Mouse (Mus musculus) liver, embryonic 13.5 days (tissue): ENCODE measurements around the gene Fkbp6. TPM values are rescaled to one million over a fixed set of nuclear protein-coding genes. Genes with fewer than 3 reads are reported as not detected.
"Not testable (repeated sequence)": the region's sequence is repeated elsewhere in the genome, so short reads cannot be mapped to it uniquely, and the experiment has no call there.

ENCODE experiments used
- ATAC-seq: fragments of 200-750 bp; cut with Nextera tagmentation; 2 replicates; pipeline ENCODE4 v1.8.0; 2017; ENCODE audit warnings: low read depth, mild to moderate bottlenecking, moderate number of reproducible peaks, moderate library complexity
- DNase-seq: peaks from one replicate; pipeline ENCODE4 v3.0.0; 2022
- H3K27ac ChIP-seq: fragments of 300-500 bp; sonication (generic); 2 replicates; pipeline ENCODE4 v1.5.1; 2015; ENCODE audit warnings: moderate library complexity, mild to moderate bottlenecking, inconsistent platforms
- H3K27me3 ChIP-seq: fragments of 300-500 bp; sonication (generic); 2 replicates; pipeline ENCODE4 v1.6.1; 2015; ENCODE audit warnings: mild to moderate bottlenecking, inconsistent platforms
- H3K36me3 ChIP-seq: fragments of 300-500 bp; sonication (generic); 2 replicates; pipeline ENCODE4 v1.6.1; 2015; ENCODE audit warnings: mild to moderate bottlenecking, inconsistent platforms
- H3K4me1 ChIP-seq: fragments of 300-500 bp; sonication (generic); replicated peaks from 2 replicates; pipeline ENCODE4 v1.6.1; 2015; ENCODE audit warnings: inconsistent platforms
- H3K4me2 ChIP-seq: fragments of 300-500 bp; sonication (generic); 2 replicates; pipeline ENCODE4 v1.6.1; 2015; ENCODE audit warnings: inconsistent platforms, mild to moderate bottlenecking, moderate library complexity
- H3K4me3 ChIP-seq: fragments of 300-500 bp; sonication (generic); replicated peaks from 2 replicates; pipeline ENCODE4 v1.5.1; 2015; ENCODE audit warnings: mild to moderate bottlenecking, inconsistent platforms
- H3K9ac ChIP-seq: fragments of 300-500 bp; sonication (generic); 2 replicates; pipeline ENCODE4 v1.6.1; 2015; ENCODE audit warnings: mild to moderate bottlenecking, inconsistent platforms
- H3K9me3 ChIP-seq: fragments of 300-500 bp; sonication (generic); replicated peaks from 2 replicates; pipeline ENCODE4 v1.6.1; 2016; ENCODE audit warnings: inconsistent platforms
- WGBS: fragments of 180-500 bp; shearing (Covaris S2); methylation state at CpG from one replicate; pipeline ENCODE4 v1.1.7; 2015; ENCODE audit not compliant: insufficient replicate concordance; 5-methylcytosine and 5-hydroxymethylcytosine counted together
- polyA plus RNA-seq: library from polyadenylated mRNA; unstranded; fragments of >200 nt; fragmentation: Nextera tagmentation; extraction: Ambion mirVana; gene quantifications from 2 replicates; pipeline ENCODE4 v1.2.1, GENCODE M21; 2015

The Fkbp6 gene
- polyA plus RNA-seq, 1 experiment from 2014 or later, result not detected

- no peaks in the 10 kb centered on the region for H3K9me3 ChIP-seq
- no peak overlapping the region; the same call in 1 of the 2 replicates for H3K9ac ChIP-seq
- peaks cover 48% of the 10 kb centered on the region for H3K36me3 ChIP-seq
- peak overlapping the region; percentile 81 for H3K4me3 ChIP-seq
- H3K4me2 ChIP-seq, result peak overlapping the region; percentile 89
- H3K4me1 ChIP-seq, result peaks cover 21% of the 10 kb centered on the region
- H3K27me3 ChIP-seq, result no peaks in the 10 kb centered on the region
- DNase-seq, result no peak
- H3K27ac ChIP-seq, result no peak overlapping the region
- no peak for ATAC-seq
- WGBS, result 83% methylated on average over 13 of the region's 13 CpGs
These were observed 21.4 kb upstream of the Fkbp6 start for GRCm38 (mm10) chr5:135371195-135371594.

GRCm38 (mm10) chr5:135369787-135370654, 20.2 kb upstream of the Fkbp6 start, which contains the start of gene Nsun5:
Gene Nsun5, plus strand, starts transcription at chr5:135369953.
- Histone ChIP-seq H3K9me3 (no peaks in the 10 kb centered on the region), H3K27ac (peak within 1 kb of the TSS; percentile 72)

GRCm38 (mm10) chr5:135369196-135369595, 19.4 kb upstream of the Fkbp6 start:
- H3K4me1 ChIP-seq, result peaks cover 21% of the 10 kb centered on the region
- H3K9ac ChIP-seq, result peak overlapping the region; percentile 81
- peak overlapping the region; percentile 89 for H3K4me2 ChIP-seq
- 54% methylated on average over 9 of the region's 9 CpGs for WGBS
- ATAC-seq, DNase-seq, H3K9me3 ChIP-seq, H3K27me3 ChIP-seq: not testable (repeated sequence)
- H3K36me3 ChIP-seq, result peaks cover 28% of the 10 kb centered on the region
- H3K27ac ChIP-seq, result peak overlapping the region; percentile 72
- peak overlapping the region; percentile 81 for H3K4me3 ChIP-seq

More at GRCm38 (mm10) chr5:135369787-135370654, 20.2 kb upstream of the Fkbp6 start, which contains the start of gene Nsun5:
- Histone ChIP-seq H3K4me3 (peak within 1 kb of the TSS; percentile 81), H3K4me1 (peaks cover 21% of the 10 kb centered on the region), H3K4me2 (peak within 1 kb of the TSS; percentile 89), H3K36me3 (peaks cover 37% of the 10 kb centered on the region), H3K9ac (peak within 1 kb of the TSS; percentile 81), H3K27me3 (no peaks in the 10 kb centered on the region)
- DNase-seq (peak; percentile 89), ATAC-seq (peak; percentile 76)
- under 1% methylated on average over 64 of the region's 64 CpGs for WGBS

GRCm38 (mm10) chr5:135368312-135368711, 18.5 kb upstream of the Fkbp6 start:
- DNase-seq, result no peak
- Histone ChIP-seq H3K27ac (no peak overlapping the region), H3K4me2 (no peak overlapping the region), H3K36me3 (peaks cover 20% of the 10 kb centered on the region), H3K4me1 (peaks cover 21% of the 10 kb centered on the region), H3K27me3 (peaks cover 8% of the 10 kb centered on the region; the same call in 1 of the 2 replicates), H3K9me3 (no peaks in the 10 kb centered on the region), H3K4me3 (no peak overlapping the region), H3K9ac (no peak overlapping the region)
- ATAC-seq, result no peak
- 79% methylated on average over 6 of the region's 6 CpGs for whole genome bisulfite sequencing

- Histone ChIP-seq H3K27ac (no peak overlapping the region), H3K4me1 (peaks cover 21% of the 10 kb centered on the region), H3K4me3 (no peak overlapping the region), H3K36me3 (peaks cover 17% of the 10 kb centered on the region), H3K4me2 (no peak overlapping the region), H3K9me3 (no peaks in the 10 kb centered on the region), H3K9ac (no peak overlapping the region), H3K27me3 (peaks cover 8% of the 10 kb centered on the region; the same call in 1 of the 2 replicates)
- 40% methylated on average over 6 of the region's 6 CpGs for WGBS
- DNase-seq (no peak), ATAC-seq (no peak)
These were observed 18.0 kb upstream of the Fkbp6 start for GRCm38 (mm10) chr5:135367841-135368240.

- WGBS, result 32% methylated on average over 12 of the region's 12 CpGs
These were observed 13.7 kb upstream of the Fkbp6 start for GRCm38 (mm10) chr5:135363540-135363939.

GRCm38 (mm10) chr5:135362572-135362971, 12.7 kb upstream of the Fkbp6 start:
- no peak overlapping the region for H3K9ac ChIP-seq
- H3K27ac ChIP-seq, result no peak overlapping the region
- H3K4me2 ChIP-seq, result no peak overlapping the region
- no peak for DNase-seq
- no peak for ATAC-seq
- H3K4me1 ChIP-seq, result no peaks in the 10 kb centered on the region
- 0 out of 2 replicates have a peak, but pooled peaks cover 2% of the 10 kb centered on the region for H3K9me3 ChIP-seq
- H3K36me3 ChIP-seq, result no peaks in the 10 kb centered on the region
- WGBS, result 45% methylated on average over 3 of the region's 3 CpGs
- H3K27me3 ChIP-seq, result peaks cover 8% of the 10 kb centered on the region; the same call in 1 of the 2 replicates
- no peak overlapping the region for H3K4me3 ChIP-seq

More at GRCm38 (mm10) chr5:135363540-135363939, 13.7 kb upstream of the Fkbp6 start:
- H3K4me3 ChIP-seq, result no peak overlapping the region
- H3K36me3 ChIP-seq, result no peaks in the 10 kb centered on the region
- peaks cover 8% of the 10 kb centered on the region; the same call in 1 of the 2 replicates for H3K27me3 ChIP-seq
- H3K4me2 ChIP-seq, result no peak overlapping the region
- H3K9ac ChIP-seq, result no peak overlapping the region
- no peaks in the 10 kb centered on the region for H3K4me1 ChIP-seq
- ATAC-seq (no peak), DNase-seq (no peak)
- H3K27ac ChIP-seq, result no peak overlapping the region
- H3K9me3 ChIP-seq, result no peaks in the 10 kb centered on the region

- ATAC-seq, result no peak
- Histone ChIP-seq H3K9ac (no peak overlapping the region), H3K36me3 (no peaks in the 10 kb centered on the region), H3K27me3 (peaks cover 6% of the 10 kb centered on the region; the same call in 1 of the 2 replicates), H3K4me2 (no peak overlapping the region), H3K27ac (no peak overlapping the region), H3K4me3 (no peak overlapping the region), H3K4me1 (no peaks in the 10 kb centered on the region), H3K9me3 (0 out of 2 replicates have a peak, but pooled peaks cover 3% of the 10 kb centered on the region)
- 68% methylated on average over 2 of the region's 2 CpGs for WGBS
- no peak for DNase-seq
These were observed 9.9 kb upstream of the Fkbp6 start for GRCm38 (mm10) chr5:135359772-135360171.

GRCm38 (mm10) chr5:135357556-135357955, 7.7 kb upstream of the Fkbp6 start:
- Histone ChIP-seq H3K27me3 (peaks cover 10% of the 10 kb centered on the region), H3K9me3 (0 out of 2 replicates have a peak, but pooled peaks cover 3% of the 10 kb centered on the region), H3K4me1 (no peaks in the 10 kb centered on the region), H3K4me2 (no peak overlapping the region), H3K27ac (no peak overlapping the region), H3K36me3 (no peaks in the 10 kb centered on the region), H3K4me3 (no peak overlapping the region), H3K9ac (no peak overlapping the region)
- DNase-seq (no peak), ATAC-seq (no peak)
- WGBS, result 63% methylated on average over 2 of the region's 2 CpGs

- no peak overlapping the region for H3K9ac ChIP-seq
- H3K9me3 ChIP-seq, result 0 out of 2 replicates have a peak, but pooled peaks cover 3% of the 10 kb centered on the region
- H3K4me2 ChIP-seq, result no peak overlapping the region
- H3K4me1 ChIP-seq, result no peaks in the 10 kb centered on the region
- 36% methylated on average over 1 of the region's 1 CpGs for WGBS
- no peak for DNase-seq
- no peak overlapping the region for H3K4me3 ChIP-seq
- H3K36me3 ChIP-seq, result no peaks in the 10 kb centered on the region
- ATAC-seq, result no peak
- H3K27me3 ChIP-seq, result peaks cover 13% of the 10 kb centered on the region
- H3K27ac ChIP-seq, result no peak overlapping the region
These were observed 6.2 kb upstream of the Fkbp6 start for GRCm38 (mm10) chr5:135356090-135356489.

- Histone ChIP-seq H3K27me3 (peaks cover 13% of the 10 kb centered on the region), H3K27ac (no peak overlapping the region), H3K9me3 (0 out of 2 replicates have a peak, but pooled peaks cover 3% of the 10 kb centered on the region), H3K9ac (no peak overlapping the region), H3K4me1 (no peaks in the 10 kb centered on the region), H3K36me3 (no peaks in the 10 kb centered on the region), H3K4me2 (no peak overlapping the region), H3K4me3 (no peak overlapping the region)
- ATAC-seq (no peak), DNase-seq (no peak)
- WGBS, result 15% methylated on average over 20 of the region's 20 CpGs
These were observed 3.7 kb upstream of the Fkbp6 start for GRCm38 (mm10) chr5:135353564-135353963.
